Mouse (Mus musculus): ENCODE measurements around the gene Arel1.

GRCm38 (mm10) chr12:84924324-84924723 lies 46.4 kb downstream of the Arel1 start:
- TF ChIP-seq POLR2A (IDR thresholded peaks at IDR 0.05; ENCODE audit: control insufficient read depth, extremely low read depth, insufficient read depth, low read length, poor library complexity) (no peak), CTCF (IDR thresholded peaks at IDR 0.05; ENCODE audit: borderline replicate concordance, control insufficient read depth, extremely low read depth, insufficient read depth, low read length, poor library complexity) (no peak)
